Mouse (Mus musculus) embryonic facial prominence, embryonic 14.5 days (tissue): ENCODE measurements around the gene Zfp263. TPM values are rescaled to one million over a fixed set of nuclear protein-coding genes. Genes with fewer than 3 reads are reported as not detected.

Experiments used
- ATAC-seq: fragments of 200-750 bp; cut with Nextera tagmentation; 2 replicates; pipeline ENCODE4 v1.8.0; 2017; ENCODE audit warnings: low read depth, moderate number of reproducible peaks, moderate TSS enrichment
- DNase-seq: peaks from one replicate; pipeline ENCODE4 v3.0.0-alpha.2; 2015; ENCODE audit warnings: low spot score
- H3K27ac ChIP-seq: fragments of 300-500 bp; sonication (generic); replicated peaks from 2 replicates; pipeline ENCODE4 v1.5.1; 2014; ENCODE audit warnings: low read depth, mild to moderate bottlenecking, low read length, moderate library complexity
- H3K27me3 ChIP-seq: fragments of 300-500 bp; sonication (generic); replicated peaks from 2 replicates; pipeline ENCODE4 v1.6.1; 2014; ENCODE audit warnings: low read length; ENCODE audit not compliant: control insufficient read depth, insufficient read depth
- H3K36me3 ChIP-seq: fragments of 300-500 bp; sonication (generic); 2 replicates; pipeline ENCODE4 v1.6.1; 2014; ENCODE audit warnings: low read length, mixed read lengths; ENCODE audit not compliant: control insufficient read depth, insufficient read depth
- H3K4me1 ChIP-seq: fragments of 300-500 bp; sonication (generic); 2 replicates; pipeline ENCODE4 v1.6.1; 2014; ENCODE audit warnings: antibody characterized with exemption, low read length; ENCODE audit not compliant: control insufficient read depth, insufficient read depth
- H3K4me2 ChIP-seq: fragments of 300-500 bp; sonication (generic); 2 replicates; pipeline ENCODE4 v1.6.1; 2014; ENCODE audit warnings: low read depth, mild to moderate bottlenecking, low read length, moderate library complexity, mixed read lengths
- H3K4me3 ChIP-seq: fragments of 300-500 bp; sonication (generic); 2 replicates; pipeline ENCODE4 v1.5.1; 2014; ENCODE audit warnings: low read depth, mild to moderate bottlenecking, low read length
- H3K9ac ChIP-seq: fragments of 300-500 bp; sonication (generic); 2 replicates; pipeline ENCODE4 v1.6.1; 2014; ENCODE audit warnings: low read depth, mild to moderate bottlenecking, low read length, moderate library complexity, mixed read lengths
- H3K9me3 ChIP-seq: fragments of 300-500 bp; sonication (generic); 2 replicates; pipeline ENCODE4 v1.6.1; 2016; ENCODE audit warnings: low read length; ENCODE audit not compliant: control insufficient read depth
- WGBS: fragments of 180-500 bp; shearing (Covaris S2); extraction: QIAGEN DNeasy Blood & Tissue Kit; methylation state at CpG from one replicate; pipeline ENCODE4 v1.1.7; 2014; 5-methylcytosine and 5-hydroxymethylcytosine counted together
- polyA plus RNA-seq: library from polyadenylated mRNA; unstranded; fragments of >200 nt; fragmentation: Nextera tagmentation; extraction: Ambion mirVana; gene quantifications from 2 replicates; pipeline ENCODE4 v1.2.1, GENCODE M21; 2014

The Zfp263 gene
- polyA plus RNA-seq, 1 experiment from 2014 or later: 20.5 TPM

GRCm38 (mm10) chr16:3732612-3733011 lies 11.3 kb upstream of the Zfp263 start:
- Histone ChIP-seq H3K27ac (no peak overlapping the region), H3K27me3 (no peaks in the 10 kb centered on the region), H3K4me2 (no peak overlapping the region), H3K4me3 (no peak overlapping the region), H3K4me1 (no peaks in the 10 kb centered on the region), H3K9me3 (no peaks in the 10 kb centered on the region), H3K36me3 (no peaks in the 10 kb centered on the region), H3K9ac (no peak overlapping the region)
- DNase-seq (no peak), ATAC-seq (no peak)
- WGBS: 84% methylated on average over 4 of the region's 4 CpGs

- no peaks in the 10 kb centered on the region for H3K27me3 ChIP-seq
- no peaks in the 10 kb centered on the region for H3K36me3 ChIP-seq
- no peaks in the 10 kb centered on the region for H3K4me1 ChIP-seq
- no peak overlapping the region for H3K4me2 ChIP-seq
- ATAC-seq (no peak), DNase-seq (no peak)
- H3K9ac ChIP-seq: no peak overlapping the region
- no peaks in the 10 kb centered on the region for H3K9me3 ChIP-seq
- WGBS: 64% methylated on average over 1 of the region's 1 CpGs
- no peak overlapping the region for H3K4me3 ChIP-seq
- H3K27ac ChIP-seq: no peak overlapping the region
These were observed 10.6 kb upstream of the Zfp263 start for GRCm38 (mm10) chr16:3733198-3733732.

- no peak overlapping the region for H3K4me2 ChIP-seq
- no peak overlapping the region for H3K27ac ChIP-seq
- WGBS: 94% methylated on average over 6 of the region's 6 CpGs
- no peak overlapping the region for H3K9ac ChIP-seq
- H3K9me3 ChIP-seq: peaks cover 10% of the 10 kb centered on the region; the same call in 1 of the 2 replicates
- no peak for DNase-seq
- H3K4me1 ChIP-seq: peaks cover 16% of the 10 kb centered on the region
- H3K27me3 ChIP-seq: no peaks in the 10 kb centered on the region
- no peak for ATAC-seq
- H3K36me3 ChIP-seq: peaks cover 20% of the 10 kb centered on the region
- no peak overlapping the region for H3K4me3 ChIP-seq
These were observed 1.4 kb upstream of the Zfp263 start for GRCm38 (mm10) chr16:3742466-3742865.

GRCm38 (mm10) chr16:3744186-3744700 lies 350 bp downstream of the Zfp263 start:
- ATAC-seq (peak; percentile 27), DNase-seq (no peak)
- peaks cover 16% of the 10 kb centered on the region for H3K4me1 ChIP-seq
- H3K9ac ChIP-seq: peak overlapping the region; percentile 91
- peak overlapping the region; percentile 92 for H3K27ac ChIP-seq
- H3K27me3 ChIP-seq: no peaks in the 10 kb centered on the region
- H3K4me3 ChIP-seq: peak overlapping the region; percentile 83
- H3K9me3 ChIP-seq: peaks cover 25% of the 10 kb centered on the region
- 0% methylated on average over 26 of the region's 32 CpGs for WGBS
- H3K36me3 ChIP-seq: peaks cover 37% of the 10 kb centered on the region
- H3K4me2 ChIP-seq: peak overlapping the region; percentile 76

GRCm38 (mm10) chr16:3745656-3746055 lies 1.8 kb downstream of the Zfp263 start:
- WGBS: 81% methylated on average over 4 of the region's 4 CpGs
- Histone ChIP-seq H3K4me3 (peak overlapping the region; percentile 83; the same call in 1 of the 2 replicates), H3K9me3 (peaks cover 38% of the 10 kb centered on the region), H3K4me1 (peaks cover 16% of the 10 kb centered on the region), H3K27me3 (no peaks in the 10 kb centered on the region), H3K36me3 (peaks cover 51% of the 10 kb centered on the region), H3K27ac (no peak overlapping the region), H3K4me2 (peak overlapping the region; percentile 76), H3K9ac (no peak overlapping the region)
- ATAC-seq (no peak), DNase-seq (no peak)

- Histone ChIP-seq H3K27ac (no peak overlapping the region), H3K27me3 (no peaks in the 10 kb centered on the region), H3K4me2 (no peak overlapping the region), H3K4me1 (peaks cover 16% of the 10 kb centered on the region), H3K9me3 (peaks cover 45% of the 10 kb centered on the region), H3K4me3 (no peak overlapping the region), H3K36me3 (peaks cover 71% of the 10 kb centered on the region), H3K9ac (no peak overlapping the region)
- DNase-seq: no peak
- WGBS: 98% methylated on average over 3 of the region's 3 CpGs
- ATAC-seq: no peak
These were observed 5.1 kb downstream of the Zfp263 start for GRCm38 (mm10) chr16:3748976-3749375.

- Histone ChIP-seq H3K4me3 (no peak overlapping the region), H3K4me1 (no peaks in the 10 kb centered on the region), H3K27me3 (no peaks in the 10 kb centered on the region), H3K27ac (no peak overlapping the region), H3K9me3 (no peaks in the 10 kb centered on the region), H3K9ac (no peak overlapping the region), H3K36me3 (no peaks in the 10 kb centered on the region), H3K4me2 (no peak overlapping the region)
- ATAC-seq: no peak
- no peak for DNase-seq
- 90% methylated on average over 4 of the region's 4 CpGs for WGBS
These were observed 27.7 kb downstream of the Zfp263 start for GRCm38 (mm10) chr16:3771603-3772002.

- 76% methylated on average over 3 of the region's 3 CpGs for WGBS
- no peaks in the 10 kb centered on the region for H3K9me3 ChIP-seq
- no peaks in the 10 kb centered on the region for H3K27me3 ChIP-seq
- no peak for ATAC-seq
- no peaks in the 10 kb centered on the region for H3K4me1 ChIP-seq
- no peak for DNase-seq
- no peaks in the 10 kb centered on the region for H3K36me3 ChIP-seq
- H3K4me2 ChIP-seq: no peak overlapping the region
- H3K4me3 ChIP-seq: no peak overlapping the region
- no peak overlapping the region for H3K9ac ChIP-seq
- H3K27ac ChIP-seq: no peak overlapping the region
These were observed 32.5 kb downstream of the Zfp263 start for GRCm38 (mm10) chr16:3776365-3776764.

GRCm38 (mm10) chr16:3777986-3778385 lies 34.1 kb downstream of the Zfp263 start:
- no peaks in the 10 kb centered on the region for H3K9me3 ChIP-seq
- no peak overlapping the region for H3K4me3 ChIP-seq
- no peak overlapping the region for H3K4me2 ChIP-seq
- ATAC-seq (no peak), DNase-seq (no peak)
- no peak overlapping the region for H3K9ac ChIP-seq
- 74% methylated on average over 3 of the region's 3 CpGs for whole genome bisulfite sequencing
- no peaks in the 10 kb centered on the region for H3K36me3 ChIP-seq
- no peak overlapping the region for H3K27ac ChIP-seq
- H3K27me3 ChIP-seq: no peaks in the 10 kb centered on the region
- H3K4me1 ChIP-seq: no peaks in the 10 kb centered on the region
